Mouse (Mus musculus): ENCODE results near the gene Rpl27a. TPM values are rescaled to one million over a fixed set of nuclear protein-coding genes. Genes with fewer than 3 reads are reported as not detected.

The Rpl27a gene
- polyA plus RNA-seq, 1 experiment from 2014 or later: 127 TPM

DNA sequence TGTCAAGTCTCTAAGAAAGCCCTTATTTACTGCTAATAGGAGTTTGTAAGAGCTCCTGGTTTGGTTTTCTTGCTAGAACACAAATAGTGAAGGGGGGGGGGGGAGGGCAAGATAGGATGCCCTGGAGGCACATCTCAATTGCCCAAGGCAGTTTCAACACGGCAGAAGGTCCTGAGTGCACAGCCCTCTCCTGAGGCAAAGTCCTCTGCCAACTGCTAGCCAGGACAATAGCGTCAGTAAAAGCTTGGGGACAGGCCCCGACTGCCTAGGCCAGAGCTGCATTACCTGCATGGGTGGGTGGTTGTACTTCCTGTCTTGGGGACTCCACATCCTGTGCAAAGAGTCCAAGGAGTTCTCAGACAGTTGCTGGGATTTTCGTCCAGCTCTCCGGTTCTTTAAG lies 25.8 kb downstream of the Rpl27a start:
- H3K4me1 ChIP-seq: no peaks in the 10 kb centered on the region
- WGBS: 79% methylated on average over 5 of the region's 5 CpGs
- H3K36me3 ChIP-seq: peaks cover 54% of the 10 kb centered on the region
- H3K27ac ChIP-seq: no peak overlapping the region
- H3K4me3 ChIP-seq: no peak overlapping the region
- H3K4me2 ChIP-seq (replicated peaks): no peak overlapping the region
- ATAC-seq (ENCODE audit: insufficient number of reproducible peaks, insufficient read depth, low FRiP score, low TSS enrichment): no peak
- H3K9me3 ChIP-seq: no peaks in the 10 kb centered on the region
- H3K27me3 ChIP-seq: no peaks in the 10 kb centered on the region
- no peak overlapping the region for H3K9ac ChIP-seq

DNA sequence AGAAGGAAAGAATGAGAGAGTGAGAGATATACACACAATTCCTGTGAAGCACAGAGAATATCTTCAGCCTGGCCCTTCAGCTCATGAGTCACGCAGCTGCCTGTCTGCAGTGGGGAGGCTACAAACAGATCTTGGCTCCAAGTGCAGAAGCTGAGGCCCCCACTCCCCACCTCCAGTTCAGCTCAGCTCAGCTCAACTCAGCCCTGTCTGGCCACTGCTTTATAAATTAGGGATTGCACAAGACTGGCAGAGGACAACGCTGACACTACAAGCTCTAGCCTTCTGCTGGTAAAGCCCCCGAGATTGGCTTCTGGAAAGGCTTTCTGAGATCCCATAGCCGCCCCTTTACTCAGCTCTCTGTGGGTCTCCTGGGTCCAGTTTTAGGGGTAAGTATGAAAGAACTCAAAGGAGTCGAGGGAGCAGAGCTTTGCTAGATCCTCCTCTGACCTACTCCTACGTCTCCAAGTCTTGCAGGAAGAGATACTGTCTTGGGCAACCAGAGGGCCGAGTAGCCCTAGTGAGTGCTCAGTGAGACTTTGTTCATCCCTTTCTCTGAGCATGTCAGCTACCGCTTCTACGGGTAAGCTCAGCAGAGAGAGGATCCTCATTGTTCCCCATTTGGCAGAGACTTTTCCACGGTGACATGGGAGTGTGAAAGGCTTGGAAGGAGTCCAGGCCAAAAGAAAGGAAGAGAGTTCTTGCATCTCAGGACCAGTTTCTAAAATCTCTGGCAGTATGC lies 26.5 kb downstream of the Rpl27a start:
- H3K9me3 ChIP-seq: no peaks in the 10 kb centered on the region
- H3K4me3 ChIP-seq: no peak overlapping the region
- H3K4me2 ChIP-seq (replicated peaks): no peak overlapping the region
- peaks cover 54% of the 10 kb centered on the region for H3K36me3 ChIP-seq
- H3K4me1 ChIP-seq: no peaks in the 10 kb centered on the region
- ATAC-seq (ENCODE audit: insufficient number of reproducible peaks, insufficient read depth, low FRiP score, low TSS enrichment): no peak
- H3K27me3 ChIP-seq: no peaks in the 10 kb centered on the region
- 84% methylated on average over 10 of the region's 10 CpGs for WGBS
- no peak overlapping the region for H3K27ac ChIP-seq
- H3K9ac ChIP-seq: no peak overlapping the region

GRCm38 (mm10) chr7:109546186-109546585 lies 27.2 kb downstream of the Rpl27a start:
- no peak overlapping the region for H3K9ac ChIP-seq
- H3K27ac ChIP-seq: no peak overlapping the region
- no peak overlapping the region for H3K4me3 ChIP-seq
- H3K4me1 ChIP-seq: no peaks in the 10 kb centered on the region
- peaks cover 52% of the 10 kb centered on the region for H3K36me3 ChIP-seq
- no peaks in the 10 kb centered on the region for H3K27me3 ChIP-seq
- 65% methylated on average over 2 of the region's 2 CpGs for WGBS
- no peak for ATAC-seq (ENCODE audit: insufficient number of reproducible peaks, insufficient read depth, low FRiP score, low TSS enrichment)
- no peaks in the 10 kb centered on the region for H3K9me3 ChIP-seq
- H3K4me2 ChIP-seq (replicated peaks): no peak overlapping the region

DNA sequence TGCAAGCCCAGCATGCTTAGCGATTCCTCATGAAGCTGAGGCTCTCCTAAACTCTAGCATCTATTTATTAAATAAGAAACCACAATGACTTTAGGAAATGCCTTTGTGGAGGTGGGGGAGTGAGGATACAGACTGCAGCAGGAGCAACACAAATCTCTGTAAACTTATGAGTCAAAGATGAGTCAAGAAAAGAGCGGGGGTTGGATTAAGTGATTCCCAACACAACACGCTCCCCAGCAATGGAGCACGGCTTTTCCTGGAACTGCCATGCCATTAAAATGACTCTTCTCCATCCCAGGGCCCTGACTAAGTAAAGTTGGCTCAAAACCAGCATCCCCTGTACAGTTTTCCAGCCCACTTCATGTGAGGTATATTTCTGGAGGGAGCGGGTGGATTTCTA lies 27.8 kb downstream of the Rpl27a start:
- ATAC-seq (ENCODE audit: insufficient number of reproducible peaks, insufficient read depth, low FRiP score, low TSS enrichment): no peak
- H3K9me3 ChIP-seq: no peaks in the 10 kb centered on the region
- no peaks in the 10 kb centered on the region for H3K4me1 ChIP-seq
- no peak overlapping the region for H3K4me3 ChIP-seq
- H3K4me2 ChIP-seq (replicated peaks): no peak overlapping the region
- no peak overlapping the region for H3K27ac ChIP-seq
- 91% methylated on average over 5 of the region's 5 CpGs for WGBS
- peaks cover 46% of the 10 kb centered on the region for H3K36me3 ChIP-seq
- H3K27me3 ChIP-seq: no peaks in the 10 kb centered on the region
- no peak overlapping the region for H3K9ac ChIP-seq

DNA sequence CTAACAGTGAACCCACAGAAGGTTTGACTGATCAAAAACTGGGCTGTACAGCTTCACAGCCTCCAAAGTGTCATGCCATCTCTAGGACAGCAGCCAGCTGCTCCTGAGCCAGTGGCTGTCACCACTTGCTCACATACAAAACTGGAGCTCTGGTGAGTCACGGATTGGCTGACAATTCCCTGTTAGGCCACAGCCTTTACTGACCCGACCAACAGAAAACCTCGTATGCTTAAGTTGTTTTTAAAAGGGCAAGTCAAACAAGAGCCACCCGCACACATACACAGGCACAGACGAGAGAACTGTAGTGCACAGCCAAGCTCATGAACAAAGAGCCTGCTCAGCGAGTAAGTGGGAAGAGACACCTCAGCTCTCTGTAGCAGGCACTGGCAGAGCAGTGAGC lies 40.6 kb downstream of the Rpl27a start:
- Histone ChIP-seq H3K27me3 (no peaks in the 10 kb centered on the region), H3K9ac (no peak overlapping the region), H3K9me3 (no peaks in the 10 kb centered on the region), H3K27ac (no peak overlapping the region), H3K4me2 (replicated peaks) (no peak overlapping the region), H3K4me3 (no peak overlapping the region), H3K36me3 (peaks cover 19% of the 10 kb centered on the region; the same call in 1 of the 2 replicates), H3K4me1 (peaks cover 11% of the 10 kb centered on the region)
- ATAC-seq (ENCODE audit: insufficient number of reproducible peaks, insufficient read depth, low FRiP score, low TSS enrichment): no peak
- 65% methylated on average over 6 of the region's 6 CpGs for WGBS

GRCm38 (mm10) chr7:109561466-109562153 lies 42.7 kb downstream of the Rpl27a start:
- ATAC-seq (ENCODE audit: insufficient number of reproducible peaks, insufficient read depth, low FRiP score, low TSS enrichment): no peak
- no peaks in the 10 kb centered on the region for H3K27me3 ChIP-seq
- H3K9me3 ChIP-seq: no peaks in the 10 kb centered on the region
- no peak overlapping the region for H3K4me3 ChIP-seq
- no peak overlapping the region for H3K9ac ChIP-seq
- WGBS: 58% methylated on average over 8 of the region's 8 CpGs
- H3K4me2 ChIP-seq (replicated peaks): no peak overlapping the region
- H3K36me3 ChIP-seq: peaks cover 5% of the 10 kb centered on the region; the same call in 1 of the 2 replicates
- H3K27ac ChIP-seq: no peak overlapping the region
- H3K4me1 ChIP-seq: peaks cover 11% of the 10 kb centered on the region

GRCm38 (mm10) chr7:109562154-109562599 lies 43.2 kb downstream of the Rpl27a start:
- Histone ChIP-seq H3K36me3 (no peaks in the 10 kb centered on the region), H3K4me2 (replicated peaks) (no peak overlapping the region), H3K4me1 (peaks cover 11% of the 10 kb centered on the region), H3K27ac (peak overlapping the region; percentile 54), H3K4me3 (no peak overlapping the region), H3K9me3 (no peaks in the 10 kb centered on the region), H3K9ac (no peak overlapping the region), H3K27me3 (no peaks in the 10 kb centered on the region)
- WGBS: 43% methylated on average over 4 of the region's 4 CpGs
- no peak for ATAC-seq (ENCODE audit: insufficient number of reproducible peaks, insufficient read depth, low FRiP score, low TSS enrichment)

GRCm38 (mm10) chr7:109562676-109563075 lies 43.7 kb downstream of the Rpl27a start:
- Histone ChIP-seq H3K4me2 (replicated peaks) (no peak overlapping the region), H3K27me3 (no peaks in the 10 kb centered on the region), H3K36me3 (no peaks in the 10 kb centered on the region), H3K9ac (no peak overlapping the region), H3K4me1 (peaks cover 11% of the 10 kb centered on the region), H3K9me3 (no peaks in the 10 kb centered on the region), H3K4me3 (no peak overlapping the region), H3K27ac (peak overlapping the region; percentile 54)
- ATAC-seq (ENCODE audit: insufficient number of reproducible peaks, insufficient read depth, low FRiP score, low TSS enrichment): no peak
- 70% methylated on average over 5 of the region's 5 CpGs for WGBS

- Histone ChIP-seq H3K9me3 (no peaks in the 10 kb centered on the region), H3K4me1 (peaks cover 11% of the 10 kb centered on the region), H3K9ac (no peak overlapping the region), H3K27ac (no peak overlapping the region), H3K4me3 (no peak overlapping the region), H3K27me3 (no peaks in the 10 kb centered on the region), H3K36me3 (no peaks in the 10 kb centered on the region), H3K4me2 (replicated peaks) (no peak overlapping the region)
- no peak for ATAC-seq (ENCODE audit: insufficient number of reproducible peaks, insufficient read depth, low FRiP score, low TSS enrichment)
- 86% methylated on average over 4 of the region's 4 CpGs for WGBS
Measured at GRCm38 (mm10) chr7:109563775-109564362, 44.9 kb downstream of the Rpl27a start.

- Histone ChIP-seq H3K27me3 (no peaks in the 10 kb centered on the region), H3K4me2 (replicated peaks) (no peak overlapping the region), H3K36me3 (no peaks in the 10 kb centered on the region), H3K27ac (no peak overlapping the region), H3K4me1 (peaks cover 11% of the 10 kb centered on the region), H3K9me3 (no peaks in the 10 kb centered on the region), H3K9ac (no peak overlapping the region), H3K4me3 (no peak overlapping the region)
- no peak for ATAC-seq (ENCODE audit: insufficient number of reproducible peaks, insufficient read depth, low FRiP score, low TSS enrichment)
Measured at GRCm38 (mm10) chr7:109566327-109566726, 47.4 kb downstream of the Rpl27a start.

DNA sequence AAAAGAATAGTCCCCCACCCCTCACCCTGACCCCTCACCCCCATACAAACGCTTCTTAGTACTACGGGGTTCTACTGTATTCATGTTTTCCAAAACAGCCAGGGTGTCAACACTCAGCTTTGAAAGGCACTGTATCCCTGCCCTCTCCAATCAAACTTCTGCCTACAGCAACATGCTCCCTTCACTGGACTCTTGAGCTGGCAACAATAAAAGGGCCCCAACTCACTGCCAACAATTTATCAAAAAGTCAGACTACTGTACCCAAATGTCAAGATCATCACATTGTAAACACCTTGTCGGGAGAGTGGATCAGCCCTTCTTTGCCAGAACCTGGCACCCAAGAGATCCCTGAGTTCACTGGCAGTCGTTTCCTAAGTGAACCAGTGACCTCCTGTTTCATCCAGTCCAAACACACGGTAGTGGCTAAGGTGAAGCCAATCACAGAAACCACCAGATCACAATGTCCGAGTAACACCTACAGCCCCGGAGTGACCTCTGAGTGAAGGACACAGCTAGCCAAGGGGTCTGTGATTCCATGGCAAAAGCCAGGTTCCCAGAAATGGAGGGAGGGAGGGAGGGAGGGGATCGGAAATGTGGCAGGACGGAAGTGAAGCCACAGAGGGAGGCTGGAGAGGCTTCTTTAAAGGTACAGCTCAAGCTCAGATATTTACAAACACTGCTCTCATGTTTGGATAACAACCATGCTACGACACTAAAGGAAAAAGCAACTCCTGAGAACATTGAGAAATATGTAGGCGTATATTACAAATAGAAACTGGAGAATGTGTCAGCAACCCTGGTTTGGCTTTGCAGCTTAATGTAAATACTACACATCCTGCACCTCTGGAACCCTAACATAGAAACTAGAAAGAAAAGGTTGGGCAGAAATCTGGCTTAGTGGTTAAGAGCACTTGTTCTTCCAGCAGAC lies 48.2 kb downstream of the Rpl27a start:
- 81% methylated on average over 11 of the region's 11 CpGs for WGBS
- H3K4me2 ChIP-seq (replicated peaks): no peak overlapping the region

More for the DNA sequence above, 48.2 kb downstream of the Rpl27a start:
- ATAC-seq (ENCODE audit: insufficient number of reproducible peaks, insufficient read depth, low FRiP score, low TSS enrichment): no peak
- Histone ChIP-seq H3K9ac (no peak overlapping the region), H3K9me3 (no peaks in the 10 kb centered on the region), H3K27me3 (no peaks in the 10 kb centered on the region), H3K4me3 (no peak overlapping the region), H3K36me3 (no peaks in the 10 kb centered on the region), H3K27ac (no peak overlapping the region), H3K4me1 (peaks cover 11% of the 10 kb centered on the region)

All from embryonic facial prominence, embryonic 12.5 days (tissue).